16 mouse cellular contexts compared by ENCODE assay signal in the genomic region with DNA sequence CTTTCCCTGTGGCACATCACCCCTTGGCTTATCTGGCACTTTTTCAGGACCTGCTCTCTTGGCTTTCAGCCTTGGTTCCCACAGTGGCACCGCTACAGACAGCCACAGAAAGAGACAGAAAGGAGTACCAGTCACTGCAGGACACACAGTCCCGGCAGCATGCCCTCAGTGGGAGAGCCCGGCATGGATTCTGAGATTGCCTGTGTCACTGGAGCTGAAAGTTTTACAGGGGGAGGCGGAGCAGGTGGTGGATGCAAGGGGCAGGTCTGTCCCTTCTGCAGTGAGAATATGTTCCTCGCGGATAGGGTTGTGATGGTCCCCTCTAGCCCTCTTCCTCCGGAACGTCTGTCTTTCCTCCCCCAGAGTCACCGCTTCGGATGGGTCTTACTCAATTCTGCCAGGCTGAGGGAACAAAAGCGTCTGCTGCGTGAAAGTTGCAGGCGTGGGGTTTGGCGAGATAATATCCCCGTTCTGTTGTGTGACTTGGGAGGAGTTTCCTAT.
DNase-seq lines count a peak whose midpoint lies in the region; ATAC-seq and TF ChIP-seq lines count a peak whose summit lies in the region.
"Had no signal": no experiment of that assay in that cellular context is flagged by ENCODE, and none has a peak within 500 bp of the region (broad histone marks: within the 10 kb centered on the region; RNA-seq: fewer than 3 reads in every experiment).

No protein-coding gene starts in this region.

- H3K27me3 ChIP-seq in kidney, adult 2 months (replicated peaks; ENCODE audit: control insufficient read depth, insufficient read depth, low read length): no peaks in the 10 kb centered on the region
- H3K27me3 ChIP-seq: neural tube, embryonic 12.5 days had no signal

- no peak for TF ChIP-seq CTCF in kidney, adult 2 months (conservative IDR thresholded peaks at IDR 0.05; ENCODE audit: insufficient read depth, insufficient read length, low read depth, low read length)

- no peaks in the 10 kb centered on the region for H3K4me1 ChIP-seq in kidney, adult 2 months (ENCODE audit: control insufficient read depth, insufficient read depth, low read length)
- H3K4me1 ChIP-seq: neural tube, embryonic 12.5 days had no signal

- no peak for ATAC-seq in cerebellum, adult (ENCODE audit: insufficient number of reproducible peaks, low FRiP score, low TSS enrichment)
- ATAC-seq: intestine, postnatal 0 days had no signal

- H3K27ac ChIP-seq in kidney, adult 2 months (ENCODE audit: insufficient read depth, low read depth, low read length): no peak overlapping the region
- H3K27ac ChIP-seq: neural tube, embryonic 12.5 days had no signal

- 67% methylated on average over 15 of the region's 15 CpGs for WGBS in kidney, adult 2 months

- intact Hi-C loops in left cerebral cortex, postnatal 36 days (cut with DNase I): no loop called here

- TF ChIP-seq POLR2A in kidney, adult 2 months (IDR thresholded peaks at IDR 0.05; ENCODE audit: low read depth, low read length): no peak

- DNase-seq in cerebellum, postnatal 10 days: peak; percentile 49 to 53
- peak; percentile 65 for DNase-seq in adrenal gland, postnatal 14 days
- peak; percentile 55 to 66 for DNase-seq in layer of hippocampus, adult 8-10 months (ENCODE audit: low spot score in 2 of 2)
- peak; percentile 33 to 66 for DNase-seq in left cerebral cortex, postnatal 36 days (ENCODE audit: low spot score in 2 of 2)
- no peak for DNase-seq in lung, postnatal 36 days
- no peak for DNase-seq in spleen, adult 12 weeks (ENCODE audit: low spot score)
- DNase-seq in kidney, adult 2 months: no peak
- DNase-seq: B cell, adult 2 months; gastrocnemius, postnatal 36 days; lung, adult 2 months; spleen, adult 18-20 months; thymus, adult 2 months had no signal

- no peak overlapping the region for H3K4me3 ChIP-seq in kidney, adult 2 months (ENCODE audit: insufficient read depth, low read depth, low read length)
- H3K4me3 ChIP-seq: erythroblast, embryonic 14.5 days; neural tube, embryonic 12.5 days had no signal

- no peaks in the 10 kb centered on the region for H3K36me3 ChIP-seq in kidney, adult 2 months (ENCODE audit: control insufficient read depth, insufficient read depth, low read length)
- H3K36me3 ChIP-seq: neural tube, embryonic 12.5 days had no signal

Comparison
In these comparisons a context has a peak if more than half of its experiments do, and no peak if none do; other contexts are left out.
1. DNase-seq: peak in cerebellum, postnatal 10 days (2 of 2), adrenal gland, postnatal 14 days (single experiment), layer of hippocampus, adult 8-10 months (2 of 2) and left cerebral cortex, postnatal 36 days (2 of 2); none in lung, postnatal 36 days (single experiment), spleen, adult 12 weeks (single experiment) and kidney, adult 2 months (single experiment).